Mouse (Mus musculus) stomach, embryonic 15.5 days (tissue): Measurements from ENCODE around the gene Aldh1l1. TPM values are rescaled to one million over a fixed set of nuclear protein-coding genes. Genes with fewer than 3 reads are reported as not detected.
A peak's percentile ranks its signal among the peaks of the same experiment; 100 is the strongest.

ENCODE experiments used
- ATAC-seq: fragments of 200-750 bp; cut with Nextera tagmentation; 2 replicates; pipeline ENCODE4 v1.8.0; 2017; ENCODE audit warnings: low read depth, moderate number of reproducible peaks, moderate TSS enrichment; ENCODE audit not compliant: insufficient read depth, low FRiP score
- H3K27ac ChIP-seq: fragments of 300-500 bp; sonication (generic); 2 replicates; pipeline ENCODE4 v1.5.1; 2015; ENCODE audit warnings: mild to moderate bottlenecking, inconsistent platforms
- H3K27me3 ChIP-seq: fragments of 300-500 bp; sonication (generic); replicated peaks from 2 replicates; pipeline ENCODE4 v1.6.1; 2015; ENCODE audit warnings: inconsistent platforms
- H3K36me3 ChIP-seq: fragments of 300-500 bp; sonication (generic); 2 replicates; pipeline ENCODE4 v1.6.1; 2015; ENCODE audit warnings: inconsistent platforms
- H3K4me1 ChIP-seq: fragments of 300-500 bp; sonication (generic); 2 replicates; pipeline ENCODE4 v1.6.1; 2015; ENCODE audit warnings: inconsistent platforms
- H3K4me2 ChIP-seq: fragments of 300-500 bp; sonication (generic); 2 replicates; pipeline ENCODE4 v1.6.1; 2015; ENCODE audit warnings: mild to moderate bottlenecking, inconsistent platforms
- H3K4me3 ChIP-seq: fragments of 300-500 bp; sonication (generic); replicated peaks from 2 replicates; pipeline ENCODE4 v1.5.1; 2015; ENCODE audit warnings: inconsistent platforms
- H3K9ac ChIP-seq: fragments of 300-500 bp; sonication (generic); 2 replicates; pipeline ENCODE4 v1.6.1; 2015; ENCODE audit warnings: inconsistent platforms
- H3K9me3 ChIP-seq: fragments of 300-500 bp; sonication (generic); 2 replicates; pipeline ENCODE4 v1.6.1; 2016; ENCODE audit warnings: inconsistent platforms
- WGBS: fragments of 180-500 bp; shearing (Covaris S2); methylation state at CpG from one replicate; pipeline ENCODE4 v1.1.7; 2015; 5-methylcytosine and 5-hydroxymethylcytosine counted together
- polyA plus RNA-seq: library from polyadenylated mRNA; unstranded; fragments of >200 nt; fragmentation: Nextera tagmentation; extraction: Ambion mirVana; gene quantifications from 2 replicates; pipeline ENCODE4 v1.2.1, GENCODE M21; 2015

Aldh1l1 gene
- polyA plus RNA-seq, 1 experiment from 2014 or later, result 10.1 TPM

DNA sequence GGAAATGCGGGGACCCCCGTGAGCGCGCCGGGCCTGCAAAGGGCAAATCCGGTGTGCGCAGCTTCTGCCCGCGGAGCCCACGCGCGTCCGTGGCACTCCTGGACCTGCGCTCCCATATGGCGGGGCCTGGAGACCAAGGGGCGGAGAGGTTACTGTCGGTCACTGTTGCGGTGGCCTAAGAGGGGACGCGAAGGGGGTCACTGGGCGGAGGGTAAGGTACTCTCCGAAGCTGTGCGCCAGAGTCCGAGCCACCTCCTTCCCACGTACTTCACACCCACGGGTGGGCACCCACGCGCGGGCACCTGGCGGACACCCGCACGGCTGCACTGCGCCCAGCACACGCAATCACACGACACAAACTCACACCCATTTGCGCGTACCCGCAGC, 23.4 kb upstream of the Aldh1l1 start:
- H3K4me2 ChIP-seq, result peak overlapping the region; percentile 100
- H3K9me3 ChIP-seq, result no peaks in the 10 kb centered on the region
- ATAC-seq, result no peak
- no peaks in the 10 kb centered on the region for H3K36me3 ChIP-seq
- peak overlapping the region; percentile 65 for H3K4me3 ChIP-seq
- H3K27ac ChIP-seq, result peak overlapping the region; percentile 31
- WGBS, result under 1% methylated on average over 38 of the region's 38 CpGs
- peak overlapping the region; percentile 58 for H3K9ac ChIP-seq
- peaks cover 11% of the 10 kb centered on the region; the same call in 1 of the 2 replicates for H3K4me1 ChIP-seq
- peaks cover 19% of the 10 kb centered on the region for H3K27me3 ChIP-seq

GRCm38 (mm10) chr6:90463228-90463862, 22.9 kb upstream of the Aldh1l1 start:
- WGBS, result under 1% methylated on average over 31 of the region's 31 CpGs
- Histone ChIP-seq H3K4me3 (peak overlapping the region; percentile 65), H3K36me3 (no peaks in the 10 kb centered on the region), H3K9ac (peak overlapping the region; percentile 58; the same call in 1 of the 2 replicates), H3K4me1 (peaks cover 11% of the 10 kb centered on the region; the same call in 1 of the 2 replicates), H3K4me2 (peak overlapping the region; percentile 100), H3K27ac (peak overlapping the region; percentile 31), H3K27me3 (peaks cover 19% of the 10 kb centered on the region), H3K9me3 (no peaks in the 10 kb centered on the region)
- ATAC-seq, result peak; percentile 89

GRCm38 (mm10) chr6:90463890-90464421, 22.3 kb upstream of the Aldh1l1 start:
- H3K27me3 ChIP-seq, result peaks cover 19% of the 10 kb centered on the region
- ATAC-seq, result no peak
- no peak overlapping the region for H3K27ac ChIP-seq
- no peaks in the 10 kb centered on the region for H3K36me3 ChIP-seq
- peak overlapping the region; percentile 65 for H3K4me3 ChIP-seq
- H3K9me3 ChIP-seq, result no peaks in the 10 kb centered on the region
- WGBS, result 36% methylated on average over 7 of the region's 7 CpGs
- peaks cover 11% of the 10 kb centered on the region; the same call in 1 of the 2 replicates for H3K4me1 ChIP-seq
- H3K4me2 ChIP-seq, result peak overlapping the region; percentile 100
- H3K9ac ChIP-seq, result no peak overlapping the region

DNA sequence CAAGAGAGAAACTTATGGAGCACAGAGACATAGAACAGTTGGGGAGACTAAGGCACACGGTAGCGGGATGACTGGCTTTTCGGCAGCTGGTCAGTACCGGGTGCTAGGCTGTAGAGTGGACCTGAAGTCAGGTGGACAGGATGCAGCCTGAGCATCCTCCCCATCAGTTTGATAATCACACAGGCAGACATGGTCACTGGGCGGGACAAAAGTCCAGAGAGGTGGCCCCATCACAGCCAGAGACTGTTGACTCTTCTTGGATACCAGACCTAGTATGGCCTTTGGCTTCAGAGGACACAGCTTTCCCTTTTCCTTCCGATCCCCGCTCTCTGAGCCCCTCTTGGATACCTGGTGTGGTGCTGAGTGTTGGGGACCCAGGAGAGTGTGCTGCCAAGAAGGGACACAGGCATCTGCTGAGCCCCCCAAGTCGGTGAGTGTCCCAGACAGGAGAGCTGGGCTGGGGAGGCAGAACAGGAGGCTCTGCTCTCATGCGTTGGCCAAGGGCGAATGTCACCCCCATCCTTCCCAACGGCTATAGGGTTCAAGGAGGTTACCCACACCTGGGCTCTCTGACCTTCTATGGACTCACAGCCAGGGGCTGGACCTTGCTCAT, 21.1 kb upstream of the Aldh1l1 start:
- H3K9ac ChIP-seq, result no peak overlapping the region
- no peak for ATAC-seq
- no peak overlapping the region for H3K4me2 ChIP-seq
- H3K36me3 ChIP-seq, result no peaks in the 10 kb centered on the region
- WGBS, result 93% methylated on average over 11 of the region's 11 CpGs
- peaks cover 11% of the 10 kb centered on the region; the same call in 1 of the 2 replicates for H3K4me1 ChIP-seq
- no peak overlapping the region for H3K4me3 ChIP-seq
- H3K27me3 ChIP-seq, result peaks cover 19% of the 10 kb centered on the region
- no peak overlapping the region for H3K27ac ChIP-seq
- H3K9me3 ChIP-seq, result no peaks in the 10 kb centered on the region

DNA sequence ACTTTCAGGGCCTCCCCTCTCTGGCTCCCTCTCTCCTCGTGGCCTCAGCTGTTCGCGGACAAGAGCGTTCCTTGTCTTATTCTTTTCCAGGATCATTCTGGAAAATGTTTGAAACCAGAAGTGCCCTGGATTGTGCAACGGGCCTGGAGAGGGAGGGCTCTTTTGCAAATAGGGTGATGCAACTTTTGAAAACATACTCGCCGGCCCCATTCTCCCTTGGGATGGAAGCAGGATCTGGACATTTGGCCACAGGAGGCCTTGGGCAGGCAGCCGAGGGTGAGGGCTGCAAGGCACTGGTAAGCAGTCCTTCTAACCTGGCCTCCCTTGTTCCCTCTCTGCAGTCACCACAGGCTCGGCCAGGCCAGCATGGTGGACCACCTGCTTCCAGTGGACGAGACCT, 20.1 kb upstream of the Aldh1l1 start:
- Histone ChIP-seq H3K9me3 (no peaks in the 10 kb centered on the region), H3K9ac (no peak overlapping the region), H3K27ac (no peak overlapping the region), H3K4me2 (no peak overlapping the region), H3K27me3 (peaks cover 12% of the 10 kb centered on the region), H3K4me3 (no peak overlapping the region), H3K4me1 (peaks cover 17% of the 10 kb centered on the region; the same call in 1 of the 2 replicates), H3K36me3 (no peaks in the 10 kb centered on the region)
- WGBS, result 71% methylated on average over 10 of the region's 10 CpGs
- ATAC-seq, result no peak

GRCm38 (mm10) chr6:90466847-90467410, 19.3 kb upstream of the Aldh1l1 start:
- Histone ChIP-seq H3K27ac (no peak overlapping the region), H3K9ac (no peak overlapping the region), H3K9me3 (no peaks in the 10 kb centered on the region), H3K27me3 (peaks cover 3% of the 10 kb centered on the region), H3K4me3 (no peak overlapping the region), H3K36me3 (no peaks in the 10 kb centered on the region), H3K4me1 (peaks cover 19% of the 10 kb centered on the region; the same call in 1 of the 2 replicates), H3K4me2 (no peak overlapping the region)
- 87% methylated on average over 12 of the region's 12 CpGs for WGBS
- no peak for ATAC-seq

- 60% methylated on average over 1 of the region's 1 CpGs for WGBS
- no peak for ATAC-seq
- Histone ChIP-seq H3K9me3 (no peaks in the 10 kb centered on the region), H3K4me2 (no peak overlapping the region), H3K4me1 (peaks cover 13% of the 10 kb centered on the region; the same call in 1 of the 2 replicates), H3K9ac (no peak overlapping the region), H3K4me3 (no peak overlapping the region), H3K36me3 (no peaks in the 10 kb centered on the region), H3K27ac (no peak overlapping the region), H3K27me3 (no peaks in the 10 kb centered on the region)
These were observed 18.0 kb upstream of the Aldh1l1 start for GRCm38 (mm10) chr6:90468216-90468615.

GRCm38 (mm10) chr6:90469041-90469440, 17.2 kb upstream of the Aldh1l1 start:
- no peak for ATAC-seq
- Histone ChIP-seq H3K9me3 (no peaks in the 10 kb centered on the region), H3K27ac (no peak overlapping the region), H3K4me2 (no peak overlapping the region), H3K27me3 (no peaks in the 10 kb centered on the region), H3K4me3 (no peak overlapping the region), H3K4me1 (peaks cover 12% of the 10 kb centered on the region; the same call in 1 of the 2 replicates), H3K36me3 (no peaks in the 10 kb centered on the region), H3K9ac (no peak overlapping the region)
- 89% methylated on average over 6 of the region's 6 CpGs for WGBS

- no peak overlapping the region for H3K9ac ChIP-seq
These were observed 16.0 kb upstream of the Aldh1l1 start for GRCm38 (mm10) chr6:90470255-90470654.

GRCm38 (mm10) chr6:90470947-90471541, 15.2 kb upstream of the Aldh1l1 start:
- Histone ChIP-seq H3K9me3 (no peaks in the 10 kb centered on the region), H3K9ac (no peak overlapping the region), H3K4me1 (peaks cover 12% of the 10 kb centered on the region; the same call in 1 of the 2 replicates), H3K4me3 (no peak overlapping the region), H3K36me3 (no peaks in the 10 kb centered on the region), H3K27me3 (no peaks in the 10 kb centered on the region), H3K4me2 (no peak overlapping the region), H3K27ac (peak overlapping the region; percentile 63)
- no peak; the same call in 1 of the 2 replicates for ATAC-seq
- 55% methylated on average over 12 of the region's 12 CpGs for WGBS

More at GRCm38 (mm10) chr6:90470255-90470654, 16.0 kb upstream of the Aldh1l1 start:
- peaks cover 12% of the 10 kb centered on the region; the same call in 1 of the 2 replicates for H3K4me1 ChIP-seq
- WGBS, result 98% methylated on average over 2 of the region's 2 CpGs
- H3K36me3 ChIP-seq, result no peaks in the 10 kb centered on the region
- H3K27ac ChIP-seq, result no peak overlapping the region
- H3K4me2 ChIP-seq, result no peak overlapping the region
- no peaks in the 10 kb centered on the region for H3K9me3 ChIP-seq
- no peak for ATAC-seq
- no peaks in the 10 kb centered on the region for H3K27me3 ChIP-seq
- H3K4me3 ChIP-seq, result no peak overlapping the region

GRCm38 (mm10) chr6:90472079-90472478, 14.1 kb upstream of the Aldh1l1 start:
- H3K4me2 ChIP-seq, result no peak overlapping the region
- no peak overlapping the region for H3K9ac ChIP-seq
- no peaks in the 10 kb centered on the region for H3K27me3 ChIP-seq
- no peaks in the 10 kb centered on the region for H3K9me3 ChIP-seq
- no peak overlapping the region for H3K27ac ChIP-seq
- H3K4me1 ChIP-seq, result peaks cover 9% of the 10 kb centered on the region; the same call in 1 of the 2 replicates
- ATAC-seq, result no peak
- H3K36me3 ChIP-seq, result no peaks in the 10 kb centered on the region
- WGBS, result 73% methylated on average over 4 of the region's 4 CpGs
- H3K4me3 ChIP-seq, result no peak overlapping the region
